Mouse (Mus musculus) frontal cortex, adult 2 months (tissue): ENCODE results near the gene Sash1. TPM values are rescaled to one million over a fixed set of nuclear protein-coding genes. Genes with fewer than 3 reads are reported as not detected.

ENCODE experiments used
- DNase-seq, 2 experiments: peaks; one replicate each; pipeline ENCODE4 v3.0.0; 2022; ENCODE audit warnings: low spot score in 1 of 2; ENCODE audit errors: extremely low spot score in 1 of 2
- polyA plus RNA-seq: library from polyadenylated mRNA; depleted of rRNA; stranded (reverse); fragments of >200 nt; gene quantifications from 2 replicates; pipeline ENCODE4 v1.2.3, GENCODE M21; 2012

Gene Sash1
- polyA plus RNA-seq, 1 experiment, result 35.6 TPM

GRCm38 (mm10) chr10:8860655-8861054, 25.2 kb downstream of the Sash1 start:
- DNase-seq, result no peak

- no peak for DNase-seq
Observed at GRCm38 (mm10) chr10:8858718-8859117, 27.2 kb downstream of the Sash1 start.

GRCm38 (mm10) chr10:8856942-8857341, 28.9 kb downstream of the Sash1 start:
- DNase-seq, result no peak

GRCm38 (mm10) chr10:8853326-8853725, 32.5 kb downstream of the Sash1 start:
- DNase-seq, result no peak

- DNase-seq, result no peak
Observed at GRCm38 (mm10) chr10:8851625-8852024, 34.2 kb downstream of the Sash1 start.

GRCm38 (mm10) chr10:8847974-8848373, 37.9 kb downstream of the Sash1 start:
- no peak for DNase-seq

GRCm38 (mm10) chr10:8846258-8846657, 39.6 kb downstream of the Sash1 start:
- DNase-seq, result no peak

- DNase-seq, result no peak
Observed at GRCm38 (mm10) chr10:8845230-8845770, 40.6 kb downstream of the Sash1 start.

- no peak for DNase-seq
Observed at GRCm38 (mm10) chr10:8839956-8840355, 45.9 kb downstream of the Sash1 start.

GRCm38 (mm10) chr10:8833816-8834464, 51.9 kb downstream of the Sash1 start:
- DNase-seq, result peak in 1 of 2 experiments; percentile 35

- no peak for DNase-seq
Observed at GRCm38 (mm10) chr10:8826303-8826702, 59.6 kb downstream of the Sash1 start.

GRCm38 (mm10) chr10:8825874-8826273, 60.0 kb downstream of the Sash1 start:
- no peak for DNase-seq

GRCm38 (mm10) chr10:8818066-8818465, 67.8 kb downstream of the Sash1 start:
- no peak for DNase-seq

- no peak for DNase-seq
Observed at GRCm38 (mm10) chr10:8813984-8814578, 71.8 kb downstream of the Sash1 start.

GRCm38 (mm10) chr10:8813259-8813658, 72.6 kb downstream of the Sash1 start:
- DNase-seq, result no peak

GRCm38 (mm10) chr10:8812807-8813206, 73.1 kb downstream of the Sash1 start:
- DNase-seq, result no peak

GRCm38 (mm10) chr10:8811261-8812039, 74.4 kb downstream of the Sash1 start:
- no peak for DNase-seq

- no peak for DNase-seq
Observed at GRCm38 (mm10) chr10:8810496-8810895, 75.4 kb downstream of the Sash1 start.

GRCm38 (mm10) chr10:8808383-8808782, 77.5 kb downstream of the Sash1 start:
- no peak for DNase-seq

- DNase-seq, result no peak
Observed at GRCm38 (mm10) chr10:8807581-8807980, 78.3 kb downstream of the Sash1 start.

GRCm38 (mm10) chr10:8805402-8805801, 80.5 kb downstream of the Sash1 start:
- DNase-seq, result no peak
